Mouse (Mus musculus) kidney, embryonic 14.5 days (tissue): ENCODE measurements around the gene St3gal3. TPM values are rescaled to one million over a fixed set of nuclear protein-coding genes. Genes with fewer than 3 reads are reported as not detected.

Experiments
- ATAC-seq: fragments of 200-750 bp; cut with Nextera tagmentation; 2 replicates; pipeline ENCODE4 v1.8.0; 2017; ENCODE audit warnings: moderate number of reproducible peaks, mild to moderate bottlenecking, moderate TSS enrichment, moderate library complexity; ENCODE audit not compliant: low FRiP score, low TSS enrichment
- H3K27ac ChIP-seq: fragments of 300-500 bp; sonication (generic); 2 replicates; pipeline ENCODE4 v1.5.1; 2014; ENCODE audit warnings: low read depth, mild to moderate bottlenecking, low read length, moderate library complexity, mixed read lengths
- H3K27me3 ChIP-seq: fragments of 300-500 bp; sonication (generic); 2 replicates; pipeline ENCODE4 v1.6.1; 2014; ENCODE audit warnings: mild to moderate bottlenecking, low read length; ENCODE audit not compliant: control insufficient read depth, insufficient read depth
- H3K36me3 ChIP-seq: fragments of 300-500 bp; sonication (generic); 2 replicates; pipeline ENCODE4 v1.6.1; 2014; ENCODE audit warnings: low read length, mixed read lengths; ENCODE audit not compliant: control insufficient read depth, insufficient read depth
- H3K4me1 ChIP-seq: fragments of 300-500 bp; sonication (generic); 2 replicates; pipeline ENCODE4 v1.6.1; 2014; ENCODE audit warnings: low read length, mixed read lengths; ENCODE audit not compliant: control insufficient read depth, insufficient read depth
- H3K4me2 ChIP-seq: fragments of 300-500 bp; sonication (generic); replicated peaks from 2 replicates; pipeline ENCODE4 v1.6.1; 2014; ENCODE audit warnings: low read depth, mild to moderate bottlenecking, low read length
- H3K4me3 ChIP-seq: fragments of 300-500 bp; sonication (generic); 2 replicates; pipeline ENCODE4 v1.5.1; 2014; ENCODE audit warnings: mild to moderate bottlenecking, low read length
- H3K9ac ChIP-seq: fragments of 300-500 bp; sonication (generic); 2 replicates; pipeline ENCODE4 v1.6.1; 2014; ENCODE audit warnings: low read depth, mild to moderate bottlenecking, low read length, moderate library complexity
- H3K9me3 ChIP-seq: fragments of 300-500 bp; sonication (generic); 2 replicates; pipeline ENCODE4 v1.6.1; 2016; ENCODE audit warnings: low read length; ENCODE audit not compliant: control insufficient read depth
- WGBS: fragments of 180-500 bp; shearing (Covaris S2); extraction: QIAGEN DNeasy Blood & Tissue Kit; methylation state at CpG from one replicate; pipeline ENCODE4 v1.1.7; 2014; 5-methylcytosine and 5-hydroxymethylcytosine counted together
- polyA plus RNA-seq: library from polyadenylated mRNA; unstranded; fragments of >200 nt; fragmentation: Nextera tagmentation; extraction: Ambion mirVana; gene quantifications from 2 replicates; pipeline ENCODE4 v1.2.1, GENCODE M21; 2014

The St3gal3 gene
- polyA plus RNA-seq, 1 experiment from 2014 or later, result 6.8 TPM

- no peaks in the 10 kb centered on the region for H3K36me3 ChIP-seq
- 56% methylated on average over 2 of the region's 2 CpGs for WGBS
- H3K4me1 ChIP-seq, result peaks cover 18% of the 10 kb centered on the region; the same call in 1 of the 2 replicates
- no peak for ATAC-seq
- H3K4me3 ChIP-seq, result no peak overlapping the region
- H3K27me3 ChIP-seq, result no peaks in the 10 kb centered on the region
- no peak overlapping the region for H3K27ac ChIP-seq
- no peak overlapping the region for H3K4me2 ChIP-seq
- no peak overlapping the region for H3K9ac ChIP-seq
- H3K9me3 ChIP-seq, result no peaks in the 10 kb centered on the region
Observed at GRCm38 (mm10) chr4:118057076-118057475, 77.6 kb downstream of the St3gal3 start.

- no peak overlapping the region for H3K27ac ChIP-seq
- WGBS, result 51% methylated on average over 8 of the region's 8 CpGs
- ATAC-seq, result no peak
- H3K9ac ChIP-seq, result no peak overlapping the region
- H3K36me3 ChIP-seq, result no peaks in the 10 kb centered on the region
- H3K27me3 ChIP-seq, result no peaks in the 10 kb centered on the region
- peaks cover 23% of the 10 kb centered on the region; the same call in 1 of the 2 replicates for H3K4me1 ChIP-seq
- H3K4me2 ChIP-seq, result no peak overlapping the region
- H3K9me3 ChIP-seq, result no peaks in the 10 kb centered on the region
- no peak overlapping the region for H3K4me3 ChIP-seq
Observed at GRCm38 (mm10) chr4:118054615-118055014, 80.1 kb downstream of the St3gal3 start.

GRCm38 (mm10) chr4:118053904-118054303, 80.8 kb downstream of the St3gal3 start:
- Histone ChIP-seq H3K27ac (no peak overlapping the region), H3K9ac (no peak overlapping the region), H3K4me3 (no peak overlapping the region), H3K27me3 (no peaks in the 10 kb centered on the region), H3K9me3 (no peaks in the 10 kb centered on the region), H3K36me3 (no peaks in the 10 kb centered on the region), H3K4me2 (no peak overlapping the region), H3K4me1 (peaks cover 22% of the 10 kb centered on the region; the same call in 1 of the 2 replicates)
- ATAC-seq, result no peak
- WGBS, result 89% methylated on average over 6 of the region's 6 CpGs

GRCm38 (mm10) chr4:118049606-118050302, 85.0 kb downstream of the St3gal3 start:
- Histone ChIP-seq H3K9me3 (no peaks in the 10 kb centered on the region), H3K4me2 (no peak overlapping the region), H3K27ac (peak overlapping the region; percentile 52), H3K9ac (no peak overlapping the region), H3K4me3 (no peak overlapping the region), H3K27me3 (no peaks in the 10 kb centered on the region), H3K36me3 (no peaks in the 10 kb centered on the region), H3K4me1 (peaks cover 11% of the 10 kb centered on the region; the same call in 1 of the 2 replicates)
- 38% methylated on average over 12 of the region's 12 CpGs for WGBS
- ATAC-seq, result peak; percentile 78; the same call in 1 of the 2 replicates

- Histone ChIP-seq H3K36me3 (no peaks in the 10 kb centered on the region), H3K4me2 (no peak overlapping the region), H3K9ac (no peak overlapping the region), H3K9me3 (no peaks in the 10 kb centered on the region), H3K27ac (no peak overlapping the region), H3K4me1 (peaks cover 19% of the 10 kb centered on the region), H3K4me3 (no peak overlapping the region), H3K27me3 (no peaks in the 10 kb centered on the region)
- WGBS, result 59% methylated on average over 9 of the region's 9 CpGs
- ATAC-seq, result no peak
Observed at GRCm38 (mm10) chr4:118044510-118044909, 90.2 kb downstream of the St3gal3 start.

GRCm38 (mm10) chr4:118043331-118044002, 91.2 kb downstream of the St3gal3 start:
- Histone ChIP-seq H3K4me3 (no peak overlapping the region), H3K36me3 (no peaks in the 10 kb centered on the region), H3K27me3 (no peaks in the 10 kb centered on the region), H3K9me3 (no peaks in the 10 kb centered on the region), H3K9ac (no peak overlapping the region), H3K4me1 (peaks cover 19% of the 10 kb centered on the region), H3K27ac (no peak overlapping the region), H3K4me2 (no peak overlapping the region)
- WGBS, result 80% methylated on average over 8 of the region's 8 CpGs
- ATAC-seq, result no peak

GRCm38 (mm10) chr4:118042671-118043320, 91.9 kb downstream of the St3gal3 start:
- Histone ChIP-seq H3K4me1 (peaks cover 20% of the 10 kb centered on the region), H3K27me3 (no peaks in the 10 kb centered on the region), H3K27ac (no peak overlapping the region), H3K4me3 (no peak overlapping the region), H3K9ac (no peak overlapping the region), H3K36me3 (no peaks in the 10 kb centered on the region), H3K4me2 (no peak overlapping the region), H3K9me3 (no peaks in the 10 kb centered on the region)
- 49% methylated on average over 7 of the region's 7 CpGs for WGBS
- ATAC-seq, result no peak

- Histone ChIP-seq H3K9me3 (no peaks in the 10 kb centered on the region), H3K9ac (no peak overlapping the region; the same call in 1 of the 2 replicates), H3K27ac (no peak overlapping the region), H3K4me3 (no peak overlapping the region), H3K27me3 (no peaks in the 10 kb centered on the region), H3K4me1 (peaks cover 25% of the 10 kb centered on the region), H3K4me2 (no peak overlapping the region), H3K36me3 (no peaks in the 10 kb centered on the region)
- no peak for ATAC-seq
- WGBS, result 25% methylated on average over 9 of the region's 9 CpGs
Observed at GRCm38 (mm10) chr4:118041145-118041544, 93.6 kb downstream of the St3gal3 start.

GRCm38 (mm10) chr4:118040650-118041049, 94.1 kb downstream of the St3gal3 start:
- H3K36me3 ChIP-seq, result no peaks in the 10 kb centered on the region; the same call in 1 of the 2 replicates
- no peak overlapping the region for H3K4me2 ChIP-seq
- no peaks in the 10 kb centered on the region for H3K27me3 ChIP-seq
- peak overlapping the region; percentile 39; the same call in 1 of the 2 replicates for H3K27ac ChIP-seq
- no peaks in the 10 kb centered on the region for H3K9me3 ChIP-seq
- 37% methylated on average over 4 of the region's 4 CpGs for WGBS
- ATAC-seq, result no peak
- peaks cover 25% of the 10 kb centered on the region for H3K4me1 ChIP-seq
- no peak overlapping the region; the same call in 1 of the 2 replicates for H3K9ac ChIP-seq
- H3K4me3 ChIP-seq, result no peak overlapping the region
